Mouse (Mus musculus) ES-CJ7 (cell line): ENCODE data around the gene Pafah1b3.

Source experiments
- DNase-seq: peaks from one replicate; pipeline ENCODE4 v3.0.0; 2011; ENCODE audit warnings: low read depth, low spot score

The Pafah1b3 gene

DNA sequence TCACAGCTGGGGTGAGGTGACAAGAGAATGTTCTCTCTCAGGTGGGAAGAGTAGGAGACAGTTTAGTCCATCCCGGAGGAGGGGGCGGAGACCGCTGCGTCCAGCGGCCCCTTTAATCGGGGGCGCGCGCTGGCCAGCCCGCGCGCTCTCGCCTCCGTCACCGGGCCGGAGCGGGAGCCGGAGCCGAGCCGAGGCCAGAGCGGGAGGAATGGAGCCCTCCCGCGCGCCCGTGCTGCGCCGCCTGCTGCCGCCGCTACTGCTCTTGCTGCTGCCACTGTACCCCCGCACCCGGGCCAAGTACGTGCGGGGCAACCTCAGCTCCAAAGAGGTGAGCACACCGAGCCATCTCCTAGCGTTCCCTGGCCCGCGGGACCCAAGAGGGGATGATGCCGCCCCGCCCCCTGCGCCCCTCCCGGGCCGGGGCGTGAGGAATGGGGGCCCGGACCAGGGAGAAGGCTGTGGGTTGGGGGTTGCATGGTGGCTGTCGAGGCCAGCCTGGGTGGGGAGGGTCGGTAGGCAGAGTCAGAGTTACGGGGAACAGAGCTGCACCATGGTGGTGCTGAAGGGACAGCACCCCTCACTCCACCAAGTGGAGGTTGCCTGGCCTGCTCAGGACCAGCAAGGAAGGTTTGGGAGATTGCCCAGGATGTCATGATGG, 8.3 kb upstream of the Pafah1b3 start, which contains the start of gene Tmem145:
Tmem145 (plus strand) TSS at position 151 of the 658 bp plus-strand sequence.
- peak; percentile 75 for DNase-seq

DNA sequence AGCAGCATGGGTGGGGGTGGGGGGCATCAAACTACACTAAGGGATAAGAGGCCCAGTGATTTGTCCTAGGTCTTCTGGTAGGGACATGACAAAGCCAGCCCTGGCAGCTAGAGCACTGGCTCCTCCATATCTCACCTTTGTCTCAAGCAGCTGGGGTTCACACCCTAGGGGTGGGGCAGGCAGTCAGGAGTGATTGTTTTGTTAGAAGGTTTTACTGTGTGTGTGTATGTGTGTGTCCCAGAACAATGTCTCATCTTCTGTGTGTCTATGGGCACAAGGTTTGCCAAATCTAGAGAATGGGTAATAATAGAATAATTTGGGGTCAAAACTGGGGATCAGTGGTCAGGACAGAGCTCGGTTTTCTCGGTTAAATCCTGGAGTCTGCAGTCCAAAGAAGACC, 7.7 kb upstream of the Pafah1b3 start:
- no peak for DNase-seq

DNA sequence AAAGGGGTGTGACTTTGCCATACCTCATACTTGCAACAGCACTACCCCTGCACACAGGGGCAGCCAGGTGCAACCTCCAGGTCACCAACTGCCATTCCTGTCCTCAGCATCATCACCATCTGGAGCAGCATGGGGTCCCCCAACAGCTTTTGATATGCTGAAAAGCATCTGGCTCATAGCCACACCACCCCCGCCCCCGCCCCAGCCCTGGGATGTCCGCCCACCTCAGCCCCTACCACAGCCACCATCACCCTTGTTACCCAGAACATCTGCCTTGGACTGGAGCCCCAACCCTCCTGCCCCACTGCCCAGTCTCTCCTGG, 5.9 kb upstream of the Pafah1b3 start:
- DNase-seq, result peak; percentile 83

DNA sequence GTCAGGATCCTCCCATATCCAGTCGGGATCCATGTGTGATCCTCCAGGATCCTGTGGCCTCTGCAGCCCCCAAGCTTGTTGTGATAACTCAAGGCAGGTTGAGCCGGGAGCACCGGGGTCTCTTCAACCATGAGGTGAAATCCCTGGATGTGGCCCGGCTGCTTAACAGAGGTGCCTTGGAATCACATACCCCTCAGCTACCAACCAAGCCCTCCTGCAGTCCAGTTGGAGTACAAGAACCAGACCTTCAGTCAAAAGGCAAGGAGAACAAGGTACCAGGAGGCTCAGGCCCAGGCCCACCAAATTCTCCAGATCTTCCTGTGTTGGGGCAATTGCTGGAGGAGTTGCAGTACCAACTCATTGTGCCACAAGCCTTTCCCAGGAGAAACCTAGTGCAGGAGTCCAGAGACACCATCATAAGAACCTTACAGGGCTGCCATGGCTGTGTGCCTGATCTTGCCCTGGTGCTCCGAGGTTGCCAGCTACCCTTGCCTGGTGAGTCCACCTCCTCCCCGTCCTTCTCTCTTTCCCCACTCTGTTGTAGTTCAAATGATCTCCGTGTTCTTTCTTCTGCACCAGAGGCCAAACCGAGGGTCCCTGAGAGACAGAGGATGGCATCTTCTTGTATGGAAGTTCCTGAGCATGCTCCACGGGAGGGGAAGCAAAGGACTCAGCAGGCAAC, 5.4 kb upstream of the Pafah1b3 start:
- no peak for DNase-seq

DNA sequence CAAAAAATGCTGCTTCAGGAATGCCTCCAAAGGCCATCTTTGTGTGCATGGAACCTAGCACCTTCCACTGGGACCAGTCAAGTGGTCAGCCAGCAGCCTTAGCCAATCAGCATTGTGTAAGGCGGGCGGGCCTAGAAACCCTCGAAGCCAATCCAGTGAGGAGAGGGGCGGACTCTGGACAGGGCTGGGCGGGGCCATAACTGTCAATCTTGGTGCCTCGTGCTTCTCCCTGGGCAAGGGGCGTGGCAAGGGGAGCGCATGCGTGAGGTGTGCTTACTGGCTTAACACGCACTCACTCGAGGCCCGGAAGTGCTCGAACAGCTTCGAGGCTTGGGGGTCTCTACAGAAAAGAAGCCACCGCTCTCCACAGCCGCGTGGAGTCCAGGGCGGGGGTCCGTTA, 3.3 kb upstream of the Pafah1b3 start, which contains the start of gene Prr19:
Prr19 (plus strand) TSS at position 349 of the 400 bp plus-strand sequence.
- DNase-seq, result peak; percentile 96

DNA sequence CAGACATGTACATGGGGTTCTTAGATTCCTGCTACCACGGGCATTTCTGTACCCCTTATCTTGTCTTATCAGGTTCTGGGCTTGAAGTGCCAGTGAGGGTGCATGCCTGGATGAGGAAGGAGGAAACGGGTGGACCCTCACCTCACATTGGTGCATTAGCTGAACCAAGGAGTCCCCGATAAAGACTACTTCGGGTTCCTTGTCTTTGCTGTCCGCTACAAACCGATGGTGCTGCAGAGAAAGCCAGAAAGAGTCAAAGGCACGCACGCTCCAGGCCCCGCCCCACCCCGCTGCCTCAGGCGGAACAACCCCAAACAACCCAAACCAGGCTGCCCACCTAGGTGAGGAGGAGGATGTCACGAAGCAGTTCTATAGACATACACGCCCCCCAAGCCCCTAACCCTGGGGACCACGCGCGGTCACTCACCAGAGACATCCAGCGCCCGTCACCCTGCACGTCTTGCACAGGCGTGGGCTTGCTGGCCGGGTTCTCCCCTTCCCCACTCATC, 787 bp downstream of the Pafah1b3 start:
- DNase-seq, result peak; percentile 56

DNA sequence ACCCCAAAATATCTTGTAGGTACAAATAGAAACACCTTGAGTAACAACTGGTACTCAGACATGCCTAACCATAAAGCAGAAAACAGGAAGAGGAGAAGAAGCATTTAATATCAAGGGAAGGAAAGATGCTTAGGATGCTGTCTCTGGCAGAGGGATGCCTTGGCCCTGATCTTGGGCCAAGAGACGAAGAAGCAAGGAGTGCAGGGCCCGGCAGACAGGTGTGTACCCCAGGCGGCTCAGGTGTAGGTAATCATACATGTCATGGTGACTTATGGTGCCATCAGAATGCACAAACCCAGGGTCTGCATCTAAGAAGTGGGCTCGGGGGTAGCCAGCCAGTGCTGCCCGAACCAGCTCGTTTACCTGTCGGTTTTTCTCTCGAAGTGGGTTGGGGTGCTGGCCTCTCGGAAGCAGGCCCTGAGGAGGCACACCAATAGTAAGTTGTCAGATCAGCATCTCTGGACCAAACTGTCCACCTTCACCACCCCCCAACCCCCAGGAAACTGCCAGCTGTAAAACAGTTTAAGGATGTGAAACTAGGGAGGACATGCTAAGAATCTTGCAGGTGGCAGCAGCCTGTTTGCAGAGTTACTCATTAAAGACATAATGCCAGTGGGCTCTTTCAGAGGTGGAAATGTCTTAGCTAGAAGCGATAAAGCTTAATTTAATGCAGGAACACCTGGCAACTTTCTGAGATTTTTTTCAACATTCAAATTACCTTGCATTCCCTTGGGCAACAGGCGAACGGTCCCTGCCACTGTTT, 2.6 kb downstream of the Pafah1b3 start:
- DNase-seq, result no peak

DNA sequence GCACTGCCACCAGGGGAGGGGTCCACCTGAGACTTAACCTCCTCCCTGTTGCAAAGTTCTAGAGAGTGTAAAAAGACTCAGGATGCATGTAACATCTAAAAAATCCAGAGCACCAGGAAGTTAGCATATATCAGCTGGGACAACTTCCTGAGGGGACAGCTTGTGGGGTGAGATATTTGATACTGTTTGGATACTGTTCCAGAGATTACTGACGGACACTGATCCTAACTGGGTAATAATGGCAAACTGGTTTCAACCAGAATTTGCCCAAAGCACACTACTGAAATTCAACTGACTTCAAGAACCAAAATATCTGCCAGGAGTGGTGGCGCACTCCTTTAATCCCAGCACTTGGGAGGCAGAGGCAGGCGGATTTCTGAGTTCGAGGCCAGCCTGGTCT, 3.3 kb downstream of the Pafah1b3 start:
- no peak for DNase-seq

DNA sequence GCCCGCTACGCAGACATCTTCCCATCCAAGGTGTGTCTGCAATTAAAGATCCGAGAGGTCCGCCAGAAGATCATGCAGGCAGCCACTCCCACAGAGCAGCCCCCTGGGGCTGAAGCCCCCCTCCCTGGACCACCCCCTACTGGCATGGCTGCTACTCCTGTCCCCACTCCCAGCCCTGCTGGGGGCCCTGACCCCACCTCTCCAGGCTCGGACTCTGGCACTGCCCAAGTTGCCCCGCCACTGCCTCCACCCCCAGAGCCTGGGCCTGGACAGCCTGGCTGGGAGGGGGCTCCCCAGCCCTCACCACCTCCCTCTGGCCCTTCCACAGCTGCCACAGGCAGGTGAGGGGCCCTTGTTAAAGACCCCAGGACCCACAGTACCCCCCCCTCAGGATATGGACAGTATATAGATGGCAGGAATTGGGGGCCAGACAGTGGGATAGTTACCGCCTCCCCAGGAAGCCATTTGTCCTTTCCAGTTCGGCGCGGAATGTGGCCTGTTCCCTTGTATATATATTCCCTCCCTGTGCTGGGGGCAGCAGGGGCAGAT, 4.5 kb downstream of the Pafah1b3 start:
- DNase-seq, result no peak

DNA sequence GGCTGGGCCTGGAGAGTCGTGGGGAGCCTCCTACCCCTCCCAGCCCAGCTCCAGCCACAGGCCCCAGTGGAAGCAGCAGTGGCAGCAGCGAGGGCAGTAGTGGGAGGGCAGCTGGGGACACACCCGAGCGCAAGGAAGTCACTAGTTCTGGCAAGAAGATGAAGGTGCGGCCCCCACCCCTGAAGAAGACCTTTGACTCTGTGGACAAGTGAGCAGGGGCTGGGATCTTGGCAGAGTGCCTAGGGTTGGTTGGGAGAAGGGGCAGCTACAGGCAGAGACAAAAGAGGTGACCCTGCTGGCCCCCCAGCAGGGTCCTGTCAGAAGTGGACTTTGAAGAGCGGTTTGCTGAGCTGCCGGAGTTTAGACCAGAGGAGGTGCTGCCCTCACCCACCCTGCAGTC, 5.7 kb downstream of the Pafah1b3 start:
- DNase-seq, result no peak

DNA sequence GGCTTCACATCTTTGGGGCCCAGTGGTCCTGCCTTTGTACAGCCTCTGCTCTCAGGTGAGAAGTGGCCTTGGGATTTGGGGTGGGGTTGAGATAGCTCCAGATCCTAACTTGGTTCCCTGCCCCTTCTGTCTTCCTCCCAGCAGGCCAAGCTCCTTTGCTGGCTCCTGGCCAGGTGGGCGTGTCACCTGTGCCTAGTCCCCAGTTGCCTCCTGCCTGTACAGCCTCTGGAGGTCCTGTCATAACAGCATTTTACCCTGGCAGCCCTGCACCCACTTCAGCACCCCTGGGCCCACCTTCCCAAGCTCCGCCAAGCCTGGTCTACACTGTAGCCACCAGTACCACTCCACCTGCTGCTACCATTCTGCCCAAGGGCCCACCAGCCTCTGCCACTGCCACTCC, 6.9 kb downstream of the Pafah1b3 start:
- DNase-seq, result peak; percentile 61

DNA sequence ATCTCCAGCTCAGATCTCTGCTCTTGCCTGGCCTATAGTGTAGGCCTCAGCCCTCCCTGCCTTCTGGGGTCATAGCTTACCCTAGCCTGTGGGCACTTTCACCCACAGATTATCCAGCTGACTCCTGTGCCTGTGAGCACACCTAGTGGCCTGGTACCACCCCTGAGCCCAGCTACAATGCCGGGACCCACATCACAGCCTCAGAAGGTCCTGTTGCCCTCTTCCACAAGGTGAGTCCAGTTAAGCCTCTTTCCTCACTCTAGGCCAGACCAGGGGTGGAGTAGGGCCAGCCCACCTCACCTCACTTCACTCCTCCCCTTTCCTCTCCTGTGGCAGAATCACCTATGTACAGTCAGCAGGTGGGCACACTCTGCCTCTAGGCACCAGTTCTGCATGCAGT, 7.3 kb downstream of the Pafah1b3 start:
- DNase-seq, result no peak

DNA sequence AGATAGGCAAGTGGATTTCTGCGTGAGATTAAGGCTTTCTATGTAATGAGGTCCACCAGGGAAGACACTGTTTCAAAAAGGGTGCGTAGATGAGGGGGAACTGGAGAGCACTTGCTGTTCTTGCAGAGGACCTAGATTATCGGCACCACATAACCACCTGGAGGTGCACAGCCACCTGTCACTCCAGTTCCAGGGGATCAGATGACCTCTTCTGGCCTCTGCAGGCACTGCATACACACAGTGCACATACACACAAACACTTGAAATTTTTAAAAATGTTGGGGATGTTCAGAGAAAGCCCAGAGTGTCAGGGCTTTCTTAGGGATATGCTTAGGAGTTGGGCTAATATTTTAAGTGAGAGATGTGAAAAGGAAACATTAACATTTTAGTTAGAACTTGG, 7.9 kb downstream of the Pafah1b3 start:
- peak; percentile 54 for DNase-seq

DNA sequence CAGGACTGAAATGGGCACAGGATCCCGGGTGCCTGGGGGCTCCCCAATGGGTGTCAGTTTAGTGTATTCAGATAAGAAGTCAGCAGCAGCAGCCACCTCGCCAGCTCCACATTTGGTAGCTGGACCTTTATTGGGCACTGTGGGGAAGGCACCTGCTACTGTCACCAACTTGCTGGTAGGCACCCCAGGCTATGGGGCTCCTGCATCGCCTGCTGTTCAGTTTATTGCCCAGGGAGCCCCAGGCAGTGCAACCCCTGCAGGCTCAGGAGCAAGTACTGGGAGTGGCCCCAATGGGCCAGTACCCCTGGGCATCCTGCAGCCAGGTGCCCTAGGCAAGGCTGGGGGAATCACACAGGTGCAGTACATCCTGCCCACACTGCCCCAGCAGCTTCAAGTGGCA, 9.1 kb downstream of the Pafah1b3 start:
- DNase-seq, result no peak

DNA sequence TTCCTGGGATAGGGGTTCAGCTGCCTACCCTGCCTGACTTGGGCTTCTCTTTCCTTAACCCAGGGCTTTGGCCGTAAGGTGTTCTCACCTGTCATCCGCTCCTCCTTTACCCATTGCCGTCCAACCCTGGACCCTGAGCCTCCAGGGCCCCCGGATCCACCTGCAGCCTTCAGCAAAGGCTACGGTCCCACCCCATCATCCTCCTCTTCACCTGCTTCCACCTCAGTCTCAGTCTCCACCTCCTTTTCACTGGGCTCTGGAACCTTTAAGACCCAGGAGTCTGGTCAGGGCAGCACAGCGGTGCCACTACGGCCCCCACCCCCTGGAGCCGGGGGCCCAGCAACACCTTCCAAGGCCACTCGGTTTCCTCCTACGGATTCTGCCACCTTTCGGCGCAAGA, 9.8 kb downstream of the Pafah1b3 start:
- DNase-seq, result no peak

DNA sequence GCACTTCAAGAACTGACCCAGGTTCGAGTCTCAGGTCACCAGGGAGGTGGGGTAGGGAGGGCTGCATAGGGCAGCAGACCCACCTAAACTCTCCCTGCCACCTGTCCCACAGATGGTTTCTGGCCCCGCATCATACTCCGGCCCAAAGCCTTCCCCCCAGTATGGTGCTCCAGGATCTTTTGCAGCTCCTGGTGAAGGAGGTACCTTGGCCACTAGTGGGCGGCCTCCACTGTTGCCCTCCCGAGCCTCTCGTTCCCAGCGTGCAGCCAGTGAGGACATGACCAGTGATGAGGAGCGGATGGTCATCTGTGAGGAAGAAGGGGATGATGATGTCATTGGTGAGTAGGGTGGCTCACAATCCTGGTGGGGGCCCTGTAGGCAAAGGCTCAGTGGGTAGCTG, 10.8 kb downstream of the Pafah1b3 start:
- no peak for DNase-seq

DNA sequence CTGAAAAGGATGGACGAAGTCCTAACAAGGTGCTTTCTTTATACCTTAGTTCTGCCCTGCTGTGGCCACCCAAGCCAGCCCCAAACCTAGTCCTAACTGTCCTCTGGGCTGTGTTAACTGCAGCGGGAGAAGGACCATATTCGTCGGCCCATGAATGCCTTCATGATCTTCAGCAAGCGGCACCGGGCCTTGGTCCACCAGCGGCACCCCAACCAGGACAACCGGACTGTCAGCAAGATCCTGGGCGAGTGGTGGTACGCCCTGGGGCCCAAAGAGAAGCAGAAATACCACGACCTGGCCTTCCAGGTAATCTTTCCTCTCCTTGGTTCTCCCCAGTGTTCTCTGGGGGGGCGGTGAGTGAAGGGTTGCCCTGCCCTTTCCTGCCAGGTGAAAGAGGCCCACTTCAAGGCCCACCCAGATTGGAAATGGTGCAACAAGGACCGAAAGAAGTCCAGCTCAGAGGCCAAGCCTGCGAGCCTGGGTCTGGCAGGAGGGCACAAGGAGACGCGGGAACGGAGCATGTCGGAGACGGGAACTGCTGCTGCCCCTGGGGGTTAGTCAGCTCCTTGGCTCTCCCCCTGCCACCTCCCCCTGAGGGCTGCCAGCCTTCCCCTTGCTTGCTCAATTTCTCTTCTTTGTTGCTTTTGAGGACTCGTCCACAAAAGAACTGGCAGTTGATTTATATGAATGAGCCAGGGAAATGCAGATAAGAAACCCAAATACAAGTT, 12.1 kb downstream of the Pafah1b3 start:
- DNase-seq, result no peak

DNA sequence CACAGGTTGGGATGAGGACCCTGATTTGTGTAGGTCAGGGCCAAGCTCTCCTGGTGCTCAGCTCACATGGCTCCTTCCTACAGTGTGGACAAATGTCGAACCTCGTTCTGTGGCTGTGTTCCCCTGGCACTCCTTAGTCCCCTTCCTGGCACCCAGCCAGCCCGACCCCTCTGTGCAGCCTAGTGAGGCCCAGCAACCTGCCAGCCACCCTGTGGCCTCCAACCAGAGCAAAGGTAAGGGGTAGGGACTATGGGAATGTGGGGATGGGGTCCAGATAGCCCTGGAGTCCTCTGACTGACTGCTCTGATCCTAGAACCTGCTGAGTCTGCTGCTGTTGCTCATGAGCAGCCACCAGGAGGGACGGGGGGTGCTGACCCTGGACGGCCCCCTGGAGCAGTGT, 13.0 kb downstream of the Pafah1b3 start:
- no peak for DNase-seq

DNA sequence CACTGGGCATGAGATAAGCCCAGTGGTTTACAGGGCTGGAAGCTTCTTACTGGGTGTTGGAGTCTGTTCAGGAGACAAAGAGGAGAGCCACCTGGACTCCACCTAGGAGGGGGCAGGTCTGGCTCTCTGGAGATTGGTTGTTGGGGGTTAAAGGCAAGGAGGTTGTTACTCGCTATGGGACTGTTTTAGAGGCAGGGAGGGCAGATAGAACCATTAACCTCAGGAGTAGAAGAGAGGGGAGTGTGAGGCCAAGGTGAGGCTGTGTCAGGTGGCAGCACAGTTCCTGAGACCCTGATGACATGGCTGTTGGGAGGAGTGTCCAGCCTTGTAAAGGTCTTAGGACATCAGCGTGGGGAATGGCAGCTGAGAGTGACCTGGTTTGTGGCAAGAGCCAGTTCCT, 13.6 kb downstream of the Pafah1b3 start:
- no peak for DNase-seq

DNA sequence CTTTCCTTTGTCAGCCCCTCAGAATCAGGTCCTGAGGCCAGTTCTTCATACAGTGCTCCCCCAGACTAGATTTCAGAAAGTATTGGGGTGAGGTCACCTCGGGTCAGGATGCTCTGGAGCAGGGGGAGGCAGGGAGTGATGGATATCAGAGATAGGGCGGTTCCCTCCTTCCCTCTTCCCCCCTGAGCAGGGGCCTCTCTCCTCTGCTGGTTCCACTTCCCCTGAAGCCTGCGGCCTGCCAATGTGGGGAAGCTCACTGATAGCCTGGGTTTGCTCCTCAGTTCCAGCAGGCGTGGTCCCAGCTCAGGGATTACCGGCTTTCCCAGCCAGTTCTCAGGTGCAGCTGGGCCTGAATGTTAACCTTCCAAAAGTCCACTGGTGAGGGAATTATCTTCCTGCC, 14.1 kb downstream of the Pafah1b3 start:
- no peak for DNase-seq

DNA sequence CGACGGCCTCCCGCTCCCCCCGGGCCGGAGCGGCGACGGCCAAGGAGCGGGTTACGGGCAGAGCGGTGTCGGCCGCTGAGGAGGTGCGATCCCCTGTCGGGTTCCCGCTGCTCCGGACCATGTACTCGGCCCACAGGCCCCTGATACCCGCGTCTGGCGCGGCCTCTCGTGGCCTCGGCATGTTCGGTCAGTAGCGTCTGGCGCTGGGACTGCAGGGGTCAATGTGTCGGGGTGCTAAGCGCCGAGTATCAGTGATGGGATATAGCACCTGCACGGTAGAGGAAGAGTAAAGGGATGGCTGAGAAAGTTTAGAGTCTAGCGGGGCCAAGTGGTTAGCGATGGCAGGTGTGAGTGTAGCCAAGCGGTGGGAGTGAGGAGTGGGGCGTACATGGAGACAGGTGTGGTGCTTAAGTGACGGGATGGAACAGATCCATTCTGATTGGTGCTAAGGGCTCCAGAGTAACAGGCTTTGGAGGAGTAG, 15.0 kb downstream of the Pafah1b3 start:
- peak; percentile 84 for DNase-seq
